Mouse (Mus musculus) intestine, embryonic 15.5 days (tissue): ENCODE data around the gene Wfdc8. TPM values are rescaled to one million over a fixed set of nuclear protein-coding genes. Genes with fewer than 3 reads are reported as not detected.

Source experiments
- ATAC-seq: fragments of 200-750 bp; cut with Nextera tagmentation; 2 replicates; pipeline ENCODE4 v1.8.0; 2017; ENCODE audit warnings: moderate TSS enrichment, moderate library complexity
- H3K27ac ChIP-seq: fragments of 300-500 bp; sonication (generic); 2 replicates; pipeline ENCODE4 v1.5.1; 2015; ENCODE audit warnings: mild to moderate bottlenecking, inconsistent platforms
- H3K27me3 ChIP-seq: fragments of 300-500 bp; sonication (generic); replicated peaks from 2 replicates; pipeline ENCODE4 v1.6.1; 2015; ENCODE audit warnings: inconsistent platforms
- H3K36me3 ChIP-seq: fragments of 300-500 bp; sonication (generic); 2 replicates; pipeline ENCODE4 v1.6.1; 2015; ENCODE audit warnings: inconsistent platforms
- H3K4me1 ChIP-seq: fragments of 300-500 bp; sonication (generic); replicated peaks from 2 replicates; pipeline ENCODE4 v1.6.1; 2015; ENCODE audit warnings: inconsistent platforms
- H3K4me2 ChIP-seq: fragments of 300-500 bp; sonication (generic); replicated peaks from 2 replicates; pipeline ENCODE4 v1.6.1; 2015; ENCODE audit warnings: mild to moderate bottlenecking, inconsistent platforms
- H3K4me3 ChIP-seq: fragments of 300-500 bp; sonication (generic); replicated peaks from 2 replicates; pipeline ENCODE4 v1.5.1; 2015; ENCODE audit warnings: inconsistent platforms
- H3K9ac ChIP-seq: fragments of 300-500 bp; sonication (generic); 2 replicates; pipeline ENCODE4 v1.6.1; 2015; ENCODE audit warnings: inconsistent platforms
- H3K9me3 ChIP-seq: fragments of 300-500 bp; sonication (generic); 2 replicates; pipeline ENCODE4 v1.6.1; 2016; ENCODE audit warnings: inconsistent platforms
- WGBS: fragments of 180-500 bp; shearing (Covaris S2); methylation state at CpG from one replicate; pipeline ENCODE4 v1.1.7; 2015; 5-methylcytosine and 5-hydroxymethylcytosine counted together
- polyA plus RNA-seq: library from polyadenylated mRNA; unstranded; fragments of >200 nt; fragmentation: Nextera tagmentation; extraction: Ambion mirVana; gene quantifications from 2 replicates; pipeline ENCODE4 v1.2.1, GENCODE M21; 2015

Gene Wfdc8
- polyA plus RNA-seq, 1 experiment from 2014 or later: not detected

- Histone ChIP-seq H3K4me3 (no peak overlapping the region), H3K27me3 (no peaks in the 10 kb centered on the region), H3K27ac (no peak overlapping the region), H3K9ac (no peak overlapping the region), H3K36me3 (no peaks in the 10 kb centered on the region), H3K4me2 (peak overlapping the region; percentile 28; the same call in 1 of the 2 replicates), H3K9me3 (no peaks in the 10 kb centered on the region), H3K4me1 (peaks cover 14% of the 10 kb centered on the region; the same call in 1 of the 2 replicates)
- WGBS: 27% methylated on average over 16 of the region's 16 CpGs
- ATAC-seq: peak; percentile 60
These were observed 54.3 kb downstream of the Wfdc8 start for GRCm38 (mm10) chr2:164558991-164559645.

- no peak overlapping the region for H3K4me2 ChIP-seq
- H3K27ac ChIP-seq: no peak overlapping the region
- H3K36me3 ChIP-seq: no peaks in the 10 kb centered on the region
- no peaks in the 10 kb centered on the region for H3K9me3 ChIP-seq
- no peak overlapping the region for H3K4me3 ChIP-seq
- no peak for ATAC-seq
- WGBS: 82% methylated on average over 8 of the region's 8 CpGs
- H3K9ac ChIP-seq: no peak overlapping the region
- peaks cover 14% of the 10 kb centered on the region; the same call in 1 of the 2 replicates for H3K4me1 ChIP-seq
- H3K27me3 ChIP-seq: no peaks in the 10 kb centered on the region
These were observed 55.0 kb downstream of the Wfdc8 start for GRCm38 (mm10) chr2:164558426-164558825.

DNA sequence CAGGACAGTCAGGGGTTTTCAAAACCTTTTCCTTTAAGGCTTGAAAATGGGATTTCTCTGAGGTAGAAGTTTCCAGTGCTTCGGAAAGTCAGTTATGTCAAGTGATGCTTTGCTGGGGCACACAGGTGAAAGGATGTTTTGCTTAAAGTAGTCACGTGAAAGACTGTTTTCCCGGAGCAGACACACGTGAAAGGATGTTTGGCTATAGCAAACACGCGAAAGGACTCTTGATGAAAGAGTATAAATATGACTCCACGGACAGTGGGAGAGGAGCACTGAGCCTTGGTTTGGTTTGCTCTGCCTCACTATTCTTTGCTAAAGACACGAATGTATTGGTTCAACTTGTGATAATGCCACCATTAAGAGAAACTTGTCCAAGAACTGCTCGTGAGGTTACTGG is 61.9 kb downstream of the Wfdc8 start:
- Histone ChIP-seq H3K9me3 (no peaks in the 10 kb centered on the region), H3K4me3 (no peak overlapping the region), H3K4me2 (no peak overlapping the region), H3K9ac (no peak overlapping the region), H3K27me3 (no peaks in the 10 kb centered on the region), H3K36me3 (no peaks in the 10 kb centered on the region), H3K27ac (no peak overlapping the region), H3K4me1 (0 out of 2 replicates have a peak, but pooled peaks cover 4% of the 10 kb centered on the region)
- ATAC-seq: no peak
- WGBS: 85% methylated on average over 9 of the region's 9 CpGs

DNA sequence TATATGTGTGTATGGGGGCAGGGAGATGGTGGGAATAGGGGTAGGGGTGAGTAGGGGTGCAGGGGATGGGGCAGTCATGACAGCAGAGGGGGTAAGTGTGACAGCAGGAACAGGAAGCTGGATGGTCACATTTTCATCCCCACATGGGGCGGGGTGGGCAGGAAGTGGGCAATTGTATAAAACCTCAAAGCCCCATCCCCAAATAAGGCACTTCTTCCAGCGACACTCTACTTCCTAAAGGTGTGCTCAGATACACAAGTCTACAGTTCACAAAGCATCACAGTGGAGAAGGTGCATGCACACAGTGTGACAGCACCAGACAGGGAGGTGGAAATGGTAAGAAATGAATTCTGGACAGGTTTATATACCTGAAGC is 62.5 kb downstream of the Wfdc8 start:
- WGBS: 76% methylated on average over 2 of the region's 2 CpGs
- Histone ChIP-seq H3K4me3 (no peak overlapping the region), H3K4me1 (0 out of 2 replicates have a peak, but pooled peaks cover 4% of the 10 kb centered on the region), H3K9ac (no peak overlapping the region), H3K36me3 (no peaks in the 10 kb centered on the region), H3K9me3 (no peaks in the 10 kb centered on the region), H3K4me2 (no peak overlapping the region), H3K27ac (no peak overlapping the region), H3K27me3 (no peaks in the 10 kb centered on the region)
- ATAC-seq: no peak

DNA sequence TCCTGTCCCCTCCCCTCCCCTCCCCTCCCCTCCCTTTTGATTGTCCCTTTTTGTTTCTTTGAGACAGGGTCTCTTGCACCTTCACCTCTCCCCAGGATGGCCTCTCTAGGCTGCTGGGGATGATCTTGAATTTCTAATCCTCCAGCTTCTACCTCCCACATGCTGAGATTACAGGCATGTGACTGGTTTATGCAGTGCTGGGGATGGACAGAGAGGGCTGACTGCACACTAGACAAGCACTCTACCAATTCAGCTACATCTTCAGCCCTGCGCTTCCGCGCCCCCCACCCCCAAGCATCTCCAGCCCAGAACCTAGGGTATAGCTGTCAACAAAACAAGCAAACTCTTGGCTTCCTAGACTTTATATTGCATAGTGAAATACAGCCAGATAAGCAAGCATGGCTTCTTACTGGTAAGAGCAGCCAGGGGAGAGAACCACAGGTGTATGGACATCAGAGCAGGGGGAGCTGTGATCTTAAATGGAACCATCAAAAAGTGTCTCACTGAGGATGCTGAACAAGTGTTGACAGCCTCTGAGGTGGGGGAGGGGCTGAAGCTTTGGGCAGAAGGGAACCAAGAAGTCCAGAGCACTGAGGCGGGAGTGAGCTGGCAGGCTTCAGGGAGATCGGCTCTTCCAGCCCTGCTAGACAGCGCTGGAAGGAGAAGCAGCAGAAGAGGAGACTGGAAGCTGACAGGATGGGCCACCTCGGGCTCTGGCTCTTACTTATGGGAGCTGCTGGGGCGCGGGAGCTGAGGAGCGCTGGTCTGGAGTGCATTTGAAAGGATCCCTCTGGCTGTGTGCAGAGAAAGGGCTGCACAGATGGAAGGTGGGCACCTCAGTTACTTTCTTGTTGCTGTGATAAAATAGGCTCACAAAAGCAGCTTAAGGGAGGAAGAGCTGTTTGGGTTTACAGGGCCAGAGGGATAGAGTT is 63.2 kb downstream of the Wfdc8 start:
- H3K9ac ChIP-seq: no peak overlapping the region
- H3K9me3 ChIP-seq: no peaks in the 10 kb centered on the region
- no peak overlapping the region for H3K4me3 ChIP-seq
- no peaks in the 10 kb centered on the region for H3K36me3 ChIP-seq
- ATAC-seq: no peak
- 34% methylated on average over 10 of the region's 10 CpGs for WGBS
- H3K4me2 ChIP-seq: no peak overlapping the region
- no peaks in the 10 kb centered on the region for H3K27me3 ChIP-seq
- no peak overlapping the region for H3K27ac ChIP-seq
- H3K4me1 ChIP-seq: 0 out of 2 replicates have a peak, but pooled peaks cover 4% of the 10 kb centered on the region

- no peak overlapping the region for H3K4me2 ChIP-seq
- H3K27ac ChIP-seq: no peak overlapping the region
- no peaks in the 10 kb centered on the region for H3K9me3 ChIP-seq
- no peak overlapping the region for H3K4me3 ChIP-seq
- H3K4me1 ChIP-seq: 0 out of 2 replicates have a peak, but pooled peaks cover 7% of the 10 kb centered on the region
- no peaks in the 10 kb centered on the region for H3K36me3 ChIP-seq
- no peak for ATAC-seq
- 32% methylated on average over 4 of the region's 4 CpGs for WGBS
- no peak overlapping the region for H3K9ac ChIP-seq
- no peaks in the 10 kb centered on the region for H3K27me3 ChIP-seq
These were observed 64.1 kb downstream of the Wfdc8 start for GRCm38 (mm10) chr2:164549338-164549737.

Other genes starting within 250 kb of the Wfdc8 start
- gene Slpi, start 224.5 kb downstream of the Wfdc8 start, polyA plus RNA-seq: 2.1 and 2.8 TPM in 2 replicates
- gene Rbpjl, start 210.5 kb downstream of the Wfdc8 start, polyA plus RNA-seq: 16.1 and 40.7 TPM in 2 replicates
- 9.3 and 11.0 TPM in 2 replicates for gene Matn4, start 208.5 kb downstream of the Wfdc8 start, polyA plus RNA-seq
- 120 and 126 TPM in 2 replicates for gene Sdc4, start 169.7 kb downstream of the Wfdc8 start, polyA plus RNA-seq
- gene Sys1, start 156.7 kb downstream of the Wfdc8 start, polyA plus RNA-seq: 51.1 and 61.9 TPM in 2 replicates
- 9.4 and 18.5 TPM in 2 replicates for gene Gm20458, start 152.7 kb downstream of the Wfdc8 start, polyA plus RNA-seq
- gene Trp53tg5, start 139.9 kb downstream of the Wfdc8 start, polyA plus RNA-seq: not detected in 2 replicates
- gene Dbndd2, start 127.5 kb downstream of the Wfdc8 start, polyA plus RNA-seq: 4.7 and 14.8 TPM in 2 replicates
- 62.7 and 65.7 TPM in 2 replicates for gene Pigt, start 116.1 kb downstream of the Wfdc8 start, polyA plus RNA-seq
- gene Wfdc2, start 51.2 kb downstream of the Wfdc8 start, polyA plus RNA-seq: 53.3 and 57.4 TPM in 2 replicates
- not detected in 2 replicates for gene Spint3, start 40.2 kb downstream of the Wfdc8 start, polyA plus RNA-seq
- gene Wfdc6a, start 28.2 kb downstream of the Wfdc8 start, polyA plus RNA-seq: 0.85 and 1.7 TPM in 2 replicates
- gene Eppin, start 20.0 kb downstream of the Wfdc8 start, polyA plus RNA-seq: not detected in 2 replicates
- gene Wfdc6b, start 104 bp downstream of the Wfdc8 start, polyA plus RNA-seq: not detected in 2 replicates
- gene Wfdc16, start 25.2 kb upstream of the Wfdc8 start, polyA plus RNA-seq: not detected in 2 replicates
- 0.56 and 0.72 TPM in 2 replicates for gene Wfdc10, start 42.4 kb upstream of the Wfdc8 start, polyA plus RNA-seq
- gene Wfdc9, start 43.0 kb upstream of the Wfdc8 start, polyA plus RNA-seq: not detected in 2 replicates
- not detected in 2 replicates for gene Wfdc11, start 60.5 kb upstream of the Wfdc8 start, polyA plus RNA-seq
- gene Wfdc13, start 71.5 kb upstream of the Wfdc8 start, polyA plus RNA-seq: 0.18 and 0.30 TPM in 2 replicates
- gene Spint4, start 84.9 kb upstream of the Wfdc8 start, polyA plus RNA-seq: not detected in 2 replicates
- not detected in 2 replicates for gene Spint5, start 101.7 kb upstream of the Wfdc8 start, polyA plus RNA-seq
- gene Wfdc3, start 132.3 kb upstream of the Wfdc8 start, polyA plus RNA-seq: 1.8 and 2.0 TPM in 2 replicates
- 60.4 and 62.5 TPM in 2 replicates for gene Dnttip1, start 132.4 kb upstream of the Wfdc8 start, polyA plus RNA-seq
- gene Ube2c, start 156.3 kb upstream of the Wfdc8 start, polyA plus RNA-seq: 431 and 439 TPM in 2 replicates
- gene Tnnc2, start 166.3 kb upstream of the Wfdc8 start, polyA plus RNA-seq: 1.7 and 6.9 TPM in 2 replicates
- gene Snx21, start 172.2 kb upstream of the Wfdc8 start, polyA plus RNA-seq: 18.4 and 21.2 TPM in 2 replicates
- gene Acot8, start 191.3 kb upstream of the Wfdc8 start, polyA plus RNA-seq: 23.6 and 29.7 TPM in 2 replicates
- 8.1 and 9.0 TPM in 2 replicates for gene Zswim3, start 191.5 kb upstream of the Wfdc8 start, polyA plus RNA-seq
- 13.5 TPM in 2 replicates for gene Zswim1, start 209.1 kb upstream of the Wfdc8 start, polyA plus RNA-seq
- not detected in 2 replicates for gene Spata25, start 214.9 kb upstream of the Wfdc8 start, polyA plus RNA-seq
- 266 and 277 TPM in 2 replicates for gene Ctsa, start 219.2 kb upstream of the Wfdc8 start, polyA plus RNA-seq
- gene Neurl2, start 219.8 kb upstream of the Wfdc8 start, polyA plus RNA-seq: 6.8 and 7.4 TPM in 2 replicates
- gene Pltp, start 244.1 kb upstream of the Wfdc8 start, polyA plus RNA-seq: 28.7 and 29.5 TPM in 2 replicates